Mouse (Mus musculus) liver, adult (tissue): ENCODE results near the gene Abcd4.

Experiments used
- GATA4 ChIP-seq: IDR thresholded peaks from 2 replicates; pipeline ENCODE4 v1.6.1; 2014; ENCODE audit warnings: mild to moderate bottlenecking, low read length; ENCODE audit not compliant: insufficient replicate concordance

The Abcd4 gene

DNA sequence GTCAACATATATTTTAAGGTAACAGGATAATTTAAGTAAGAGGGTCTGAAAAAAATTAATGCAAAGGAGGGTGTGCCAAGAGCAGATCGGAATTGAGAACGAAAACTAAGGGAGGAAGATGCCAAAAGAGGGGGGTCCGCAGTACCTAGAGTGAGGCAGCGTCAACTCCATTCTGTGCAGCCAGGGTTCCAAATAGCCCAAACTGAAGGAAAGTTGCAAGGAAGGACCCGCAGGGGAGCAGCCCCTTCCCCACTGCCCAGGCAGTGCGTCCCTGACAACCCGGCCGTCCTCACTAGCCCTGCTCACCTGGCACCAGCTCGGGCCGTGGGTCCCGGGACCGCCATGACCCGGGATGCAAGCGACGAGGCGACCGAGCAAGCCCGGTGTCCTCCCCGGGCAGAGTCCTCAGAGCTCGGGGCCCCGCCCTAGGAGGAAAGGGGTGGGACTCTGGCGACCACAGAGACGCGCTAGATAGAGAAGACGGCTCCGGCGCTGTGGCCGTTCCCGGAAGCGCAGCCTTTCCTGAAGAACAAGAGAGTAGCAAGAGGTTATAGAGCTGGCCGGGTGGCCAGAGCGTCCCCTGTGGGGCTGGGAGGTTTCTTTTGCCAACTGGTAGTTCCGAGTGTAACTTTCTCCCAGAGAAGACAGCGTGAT, at the start of gene Abcd4:
TSS of gene Abcd4 (minus strand) at position 437 of the 654 bp plus-strand sequence.
- peak; percentile 50; the same call in 1 of the 2 replicates for TF ChIP-seq GATA4

GRCm38 (mm10) chr12:84653912-84654311, 36.7 kb upstream of the Abcd4 start:
- no peak for TF ChIP-seq GATA4

- TF ChIP-seq GATA4, result no peak
Measured at GRCm38 (mm10) chr12:84650234-84650633, 33.0 kb upstream of the Abcd4 start.

DNA sequence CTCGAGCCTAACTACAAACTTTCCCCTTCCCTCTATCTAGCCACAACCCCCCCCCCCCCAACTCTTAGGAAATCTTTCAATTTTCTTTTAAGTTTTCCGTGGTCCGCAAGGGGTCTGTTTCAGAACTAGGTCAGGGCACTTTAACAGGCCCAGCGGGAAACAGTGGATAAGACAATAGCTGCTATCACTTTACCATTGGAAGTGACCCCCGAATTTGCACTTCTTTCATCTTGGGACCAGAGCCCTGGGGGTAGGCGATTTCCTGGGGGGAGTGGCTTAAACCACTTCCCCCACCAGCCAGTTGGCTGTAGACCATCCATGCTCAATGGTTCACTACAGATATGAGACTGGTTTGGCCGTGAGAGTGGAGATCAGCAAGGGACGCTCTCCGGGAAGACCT, 23.4 kb upstream of the Abcd4 start, which contains the start of gene Vrtn:
TSS of gene Vrtn (plus strand) at position 366 of the 400 bp plus-strand sequence.
- TF ChIP-seq GATA4, result no peak

GRCm38 (mm10) chr12:84640253-84640652, 23.0 kb upstream of the Abcd4 start:
- TF ChIP-seq GATA4, result no peak

DNA sequence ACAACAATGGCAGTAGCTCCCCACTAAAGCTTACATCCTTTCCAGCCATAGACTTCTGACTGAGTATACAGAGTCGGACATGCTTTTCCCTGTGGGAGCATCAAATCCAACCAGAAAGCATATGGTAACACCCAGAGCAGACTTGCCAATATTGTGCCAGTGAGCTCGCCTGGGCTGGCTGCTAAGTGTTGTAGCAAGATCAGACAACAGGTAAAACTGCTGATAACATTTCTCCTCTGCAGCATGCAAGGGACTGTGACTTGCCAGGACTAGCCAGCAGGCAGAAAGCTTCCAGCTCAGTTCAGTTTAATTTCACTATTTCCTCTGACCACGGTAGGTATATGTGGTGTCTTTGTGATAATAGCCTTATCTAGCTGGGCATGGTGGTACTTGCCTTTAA, 14.7 kb upstream of the Abcd4 start:
- no peak for TF ChIP-seq GATA4

DNA sequence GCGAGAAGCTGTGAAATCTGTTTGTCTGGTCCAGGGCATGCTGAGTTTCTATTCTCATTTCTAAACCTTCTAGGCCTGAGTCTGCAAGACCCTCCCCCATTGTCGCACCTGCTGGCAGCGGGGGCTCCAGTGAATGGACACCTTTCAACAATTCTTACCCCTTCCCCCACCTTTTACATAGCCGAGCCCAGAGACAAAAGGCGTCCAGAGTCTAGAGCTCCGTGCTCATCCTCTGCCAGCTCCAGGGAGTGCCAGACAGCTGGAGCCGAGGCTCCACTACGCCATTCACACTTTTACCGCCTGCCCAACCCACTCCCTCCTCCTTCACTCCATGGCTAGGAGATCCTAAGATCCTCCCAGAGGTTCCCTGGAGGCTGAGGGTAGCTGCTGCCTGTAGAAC, 7.9 kb upstream of the Abcd4 start:
- TF ChIP-seq GATA4, result no peak

DNA sequence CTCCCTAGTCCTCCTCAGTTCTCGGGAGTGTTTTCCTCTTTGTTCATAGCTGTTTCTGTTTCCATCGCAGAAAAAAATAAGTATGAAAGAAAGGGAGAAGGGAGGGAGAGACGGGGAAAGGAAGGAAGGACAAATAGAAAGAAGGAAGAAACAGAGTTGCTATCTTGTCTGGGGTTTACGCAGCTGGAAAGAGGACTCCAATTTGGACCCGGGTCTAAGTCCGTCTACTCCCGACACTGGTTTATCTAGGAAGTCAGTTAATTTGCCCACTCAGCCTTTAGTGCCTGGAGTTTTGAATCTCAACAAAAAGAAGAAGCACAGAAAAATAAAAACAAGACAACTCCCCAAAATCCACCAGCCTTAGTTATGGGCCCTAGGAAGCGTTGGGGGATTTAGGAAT, 7.4 kb upstream of the Abcd4 start:
- TF ChIP-seq GATA4, result no peak

- no peak for TF ChIP-seq GATA4
Measured at GRCm38 (mm10) chr12:84620975-84621374, 3.8 kb upstream of the Abcd4 start.

DNA sequence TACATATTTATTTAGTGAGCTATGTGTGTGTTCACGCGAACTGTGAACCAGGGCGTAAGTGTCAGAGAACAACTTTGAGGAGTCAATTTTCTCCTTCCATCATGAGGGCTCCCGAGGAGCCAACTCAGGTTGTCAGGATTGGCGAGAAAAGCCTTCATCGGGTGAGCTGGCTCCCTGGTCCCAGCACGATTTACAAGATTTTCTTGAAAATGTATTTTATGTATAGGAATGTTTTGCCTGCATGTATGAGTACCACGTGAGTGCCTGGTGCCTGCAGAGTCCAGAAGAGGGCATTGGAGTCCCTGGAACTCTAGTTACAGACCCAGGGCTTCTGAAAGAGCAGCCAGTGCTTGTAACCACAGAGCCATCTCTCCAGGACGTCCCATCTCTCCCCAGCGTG, 450 bp upstream of the Abcd4 start:
- no peak for TF ChIP-seq GATA4

DNA sequence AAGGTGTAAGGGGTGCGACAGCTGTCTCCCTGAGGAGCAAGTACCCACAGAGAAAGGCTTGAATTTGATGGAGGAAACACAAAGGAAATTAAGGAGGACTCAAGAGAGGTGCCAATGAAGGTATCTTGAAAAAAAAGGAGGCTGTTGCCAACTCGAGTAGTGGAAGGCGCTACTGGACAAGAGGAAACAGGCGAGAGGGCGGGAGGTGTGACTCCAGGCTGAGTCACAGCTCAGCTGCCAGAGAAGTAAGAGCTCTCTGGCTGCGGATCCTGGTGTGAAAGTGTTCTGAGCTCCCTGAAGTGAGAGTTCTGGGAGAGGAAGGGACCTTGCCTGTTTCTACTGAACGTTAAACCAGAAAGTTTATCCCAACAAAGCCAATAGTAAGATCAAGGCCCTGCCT, 2.7 kb downstream of the Abcd4 start:
- TF ChIP-seq GATA4, result no peak

GRCm38 (mm10) chr12:84614001-84614400, 3.2 kb downstream of the Abcd4 start:
- no peak for TF ChIP-seq GATA4

- TF ChIP-seq GATA4, result no peak
Measured at GRCm38 (mm10) chr12:84612518-84612917, 4.7 kb downstream of the Abcd4 start.

- TF ChIP-seq GATA4, result no peak
Measured at GRCm38 (mm10) chr12:84611718-84612117, 5.5 kb downstream of the Abcd4 start.

GRCm38 (mm10) chr12:84605860-84606259, 11.4 kb downstream of the Abcd4 start:
- TF ChIP-seq GATA4, result no peak

GRCm38 (mm10) chr12:84604001-84604400, 13.2 kb downstream of the Abcd4 start:
- no peak for TF ChIP-seq GATA4

GRCm38 (mm10) chr12:84598324-84598723, 18.9 kb downstream of the Abcd4 start:
- no peak for TF ChIP-seq GATA4

GRCm38 (mm10) chr12:84589825-84590761, 27.1 kb downstream of the Abcd4 start:
- TF ChIP-seq GATA4, result no peak
